Mouse (Mus musculus): ENCODE data around the gene Zfp444. TPM values are rescaled to one million over a fixed set of nuclear protein-coding genes. Genes with fewer than 3 reads are reported as not detected.
A peak's percentile ranks its signal among the peaks of the same experiment; 100 is the strongest.
"Not testable (repeated sequence)": the region's sequence is repeated elsewhere in the genome, so short reads cannot be mapped to it uniquely, and the experiment has no call there.

The Zfp444 gene
- total and polyA plus RNA-seq, 3 experiments, result 10.9 to 12.7 (median 11.0) TPM

DNA sequence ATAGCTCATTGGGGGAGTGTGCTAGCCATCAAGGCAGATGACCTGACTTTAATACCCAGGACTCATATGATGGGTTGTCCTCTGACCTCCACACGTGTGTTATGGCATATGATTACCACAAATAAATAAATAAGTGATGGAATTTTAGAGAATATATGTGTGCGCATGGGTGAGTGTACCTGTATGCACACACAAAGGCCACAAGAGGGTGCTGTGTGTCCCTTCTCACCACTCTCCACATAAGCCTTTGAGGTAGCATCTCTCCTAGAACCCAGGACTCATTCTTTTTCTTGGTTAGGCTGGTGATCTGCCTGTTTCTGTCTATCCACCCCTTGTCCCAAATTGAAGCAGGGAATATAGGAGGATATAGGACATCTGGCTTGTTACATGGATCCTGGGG, 23.8 kb downstream of the Zfp444 start:
- Histone ChIP-seq H3K79me2 (replicated peaks; ENCODE audit: control insufficient read depth, insufficient read depth, low read length) (no peaks in the 10 kb centered on the region), H3K27me3 (ENCODE audit: control insufficient read depth, insufficient read depth, low read length) (no peaks in the 10 kb centered on the region), H3K27ac (no peak overlapping the region), H3K36me3 (ENCODE audit: control insufficient read depth, insufficient read depth, low read length) (no peaks in the 10 kb centered on the region), H3K9ac (ENCODE audit: low read depth, low read length) (no peak overlapping the region), H3K4me3 (no peak overlapping the region), H3K4me1 (ENCODE audit: control insufficient read depth, insufficient read depth, low read length) (no peaks in the 10 kb centered on the region)
- intact Hi-C loops (cut with DNase I), result no loop called here
- DNase-seq, result no peak
- WGBS, result 47% methylated on average over 2 of the region's 2 CpGs
- TF ChIP-seq POLR2A (IDR thresholded peaks at IDR 0.05; ENCODE audit: insufficient read depth, low read depth, low read length), result no peak
- no peak for TF ChIP-seq EP300 (IDR thresholded peaks at IDR 0.05; ENCODE audit: insufficient read depth, low read depth, low read length)
- TF ChIP-seq CTCF (IDR thresholded peaks at IDR 0.05), result peak; percentile 37

DNA sequence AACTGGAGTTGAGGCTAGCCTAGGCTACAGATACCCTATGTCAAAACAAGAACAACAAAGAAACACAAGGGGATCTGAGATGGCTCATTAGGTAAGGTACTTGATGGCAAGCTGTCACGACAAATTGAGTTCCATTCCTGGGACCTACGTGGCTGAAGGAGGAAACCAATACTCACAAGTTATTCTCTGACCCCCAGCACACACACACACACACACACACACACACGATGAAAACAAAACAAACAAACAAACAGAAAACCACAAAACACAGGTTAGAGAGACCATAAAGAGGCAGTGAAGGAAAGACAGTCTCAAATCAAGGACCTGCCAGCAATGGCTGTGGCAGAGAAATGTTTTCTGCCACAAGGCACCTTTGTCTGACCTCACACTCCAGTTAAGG, 24.8 kb downstream of the Zfp444 start, which contains the start of gene Galp:
Gene Galp, plus strand, starts transcription at position 301 of the 400 bp plus-strand sequence.
- no peaks in the 10 kb centered on the region for H3K27me3 ChIP-seq (ENCODE audit: control insufficient read depth, insufficient read depth, low read length)
- WGBS, result 51% methylated on average over 3 of the region's 3 CpGs
- DNase-seq, result no peak
- H3K4me3 ChIP-seq, result no peak within 1 kb of the TSS
- intact Hi-C loops (cut with DNase I), result no loop called here
- no peak within 1 kb of the TSS for H3K27ac ChIP-seq
- no peaks in the 10 kb centered on the region for H3K4me1 ChIP-seq (ENCODE audit: control insufficient read depth, insufficient read depth, low read length)
- TF ChIP-seq CTCF (IDR thresholded peaks at IDR 0.05), result no peak
- TF ChIP-seq POLR2A (IDR thresholded peaks at IDR 0.05; ENCODE audit: insufficient read depth, low read depth, low read length), result no peak
- no peak for TF ChIP-seq EP300 (IDR thresholded peaks at IDR 0.05; ENCODE audit: insufficient read depth, low read depth, low read length)
- H3K79me2 ChIP-seq (replicated peaks; ENCODE audit: control insufficient read depth, insufficient read depth, low read length), result no peaks in the 10 kb centered on the region
- no peak within 1 kb of the TSS for H3K9ac ChIP-seq (ENCODE audit: low read depth, low read length)
- H3K36me3 ChIP-seq (ENCODE audit: control insufficient read depth, insufficient read depth, low read length), result no peaks in the 10 kb centered on the region

DNA sequence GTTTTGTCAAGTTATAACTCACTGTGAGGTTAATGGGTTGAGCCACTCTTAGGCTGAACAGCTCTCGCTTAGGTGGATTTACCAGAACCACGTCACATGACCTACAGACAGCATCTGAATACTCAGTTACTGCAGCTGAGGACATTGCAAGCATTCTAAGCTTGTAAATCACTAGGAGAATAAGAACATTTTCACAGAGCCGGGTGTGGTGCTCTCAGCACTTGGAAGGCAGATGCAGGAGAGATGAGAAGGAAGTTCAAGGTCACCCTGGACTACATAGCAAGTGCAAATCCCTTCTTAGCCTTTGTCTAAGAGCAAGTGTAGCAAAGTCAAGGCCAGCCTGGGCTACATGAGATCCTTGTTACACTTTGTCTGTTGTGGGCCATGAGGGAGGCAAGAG, 32.2 kb downstream of the Zfp444 start:
- Histone ChIP-seq H3K36me3 (ENCODE audit: control insufficient read depth, insufficient read depth, low read length) (no peaks in the 10 kb centered on the region), H3K79me2 (replicated peaks; ENCODE audit: control insufficient read depth, insufficient read depth, low read length) (no peaks in the 10 kb centered on the region), H3K27me3 (ENCODE audit: control insufficient read depth, insufficient read depth, low read length) (no peaks in the 10 kb centered on the region), H3K9ac (ENCODE audit: low read depth, low read length) (no peak overlapping the region), H3K4me1 (ENCODE audit: control insufficient read depth, insufficient read depth, low read length) (no peaks in the 10 kb centered on the region), H3K4me3 (no peak overlapping the region), H3K27ac (no peak overlapping the region)
- 68% methylated on average over 3 of the region's 3 CpGs for WGBS
- no peak for TF ChIP-seq POLR2A (IDR thresholded peaks at IDR 0.05; ENCODE audit: insufficient read depth, low read depth, low read length)
- no peak for TF ChIP-seq CTCF (IDR thresholded peaks at IDR 0.05)
- no peak for TF ChIP-seq EP300 (IDR thresholded peaks at IDR 0.05; ENCODE audit: insufficient read depth, low read depth, low read length)
- DNase-seq, result no peak
- intact Hi-C loops (cut with DNase I), result no loop called here

DNA sequence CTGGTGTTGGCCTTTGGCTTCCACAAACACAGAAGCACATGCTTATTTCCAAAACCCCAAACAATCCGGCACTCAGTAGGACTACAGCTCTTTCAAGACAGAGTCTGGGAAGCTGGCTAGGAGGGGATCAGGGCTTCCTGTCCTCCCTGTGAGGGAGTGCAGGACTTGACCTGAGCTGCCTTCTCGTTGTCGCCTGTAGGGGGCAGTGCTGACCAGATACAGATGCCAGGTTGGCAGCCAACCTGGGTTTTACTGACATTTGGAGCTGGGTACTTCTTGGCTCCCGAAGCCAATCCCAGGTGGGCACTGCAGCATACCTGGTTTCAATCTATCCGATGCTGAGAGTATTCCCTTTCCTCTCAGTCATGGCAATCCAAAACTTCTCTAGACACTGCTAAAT, 41.1 kb downstream of the Zfp444 start:
- Histone ChIP-seq H3K27ac (no peak overlapping the region), H3K27me3 (ENCODE audit: control insufficient read depth, insufficient read depth, low read length) (no peaks in the 10 kb centered on the region), H3K4me3 (no peak overlapping the region), H3K36me3 (ENCODE audit: control insufficient read depth, insufficient read depth, low read length) (no peaks in the 10 kb centered on the region), H3K79me2 (replicated peaks; ENCODE audit: control insufficient read depth, insufficient read depth, low read length) (no peaks in the 10 kb centered on the region), H3K4me1 (ENCODE audit: control insufficient read depth, insufficient read depth, low read length) (no peaks in the 10 kb centered on the region), H3K9ac (ENCODE audit: low read depth, low read length) (no peak overlapping the region)
- TF ChIP-seq EP300 (IDR thresholded peaks at IDR 0.05; ENCODE audit: insufficient read depth, low read depth, low read length) (no peak), CTCF (IDR thresholded peaks at IDR 0.05) (peak; percentile 68)
- 37% methylated on average over 5 of the region's 5 CpGs for WGBS
- peak in 1 of 2 experiments; percentile 30 for DNase-seq
- intact Hi-C loops (cut with DNase I), result no loop called here

DNA sequence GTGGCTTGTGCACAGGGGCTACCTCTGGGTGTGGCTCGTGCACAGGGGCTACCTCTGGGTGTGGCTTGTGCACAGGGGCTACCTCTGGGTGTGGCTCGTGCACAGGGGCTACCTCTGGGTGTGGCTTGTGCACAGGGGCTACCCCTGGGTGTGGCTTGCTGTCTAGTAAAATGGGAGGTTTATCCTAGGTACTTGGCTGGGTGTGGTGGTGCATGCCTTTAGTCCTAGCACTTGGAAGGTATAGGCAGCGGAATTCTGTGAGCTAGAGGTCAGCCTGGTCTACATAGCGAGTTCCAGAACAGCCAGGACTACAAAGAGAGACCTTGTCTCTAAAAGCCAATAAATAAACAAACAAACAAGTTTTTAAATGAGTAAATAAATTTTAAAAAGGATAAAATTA, 42.7 kb downstream of the Zfp444 start:
- H3K79me2 ChIP-seq (replicated peaks; ENCODE audit: control insufficient read depth, insufficient read depth, low read length); H3K27me3 ChIP-seq (ENCODE audit: control insufficient read depth, insufficient read depth, low read length); intact Hi-C loops (cut with DNase I); DNase-seq; H3K4me3 ChIP-seq; H3K4me1 ChIP-seq (ENCODE audit: control insufficient read depth, insufficient read depth, low read length); H3K36me3 ChIP-seq (ENCODE audit: control insufficient read depth, insufficient read depth, low read length); H3K27ac ChIP-seq; H3K9ac ChIP-seq (ENCODE audit: low read depth, low read length): not testable (repeated sequence)
- 61% methylated on average over 4 of the region's 4 CpGs for WGBS

DNA sequence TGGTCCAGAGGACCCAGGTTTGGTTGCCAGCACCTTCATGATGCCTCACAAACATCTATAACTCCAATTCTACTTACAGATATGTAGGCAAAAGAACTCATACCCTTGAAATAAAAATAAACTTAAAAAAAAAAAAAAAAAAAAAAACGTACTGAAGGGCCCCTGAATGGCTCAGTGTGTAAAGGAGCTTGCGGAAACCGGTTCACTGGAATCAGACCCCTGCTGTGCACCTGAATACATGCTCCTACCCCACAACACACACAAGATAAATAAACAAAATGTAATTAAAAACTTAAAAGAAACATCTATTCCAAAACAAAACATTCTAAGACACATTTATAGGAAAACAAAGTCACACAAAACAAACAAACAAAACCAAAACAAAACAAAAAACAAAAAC, 48.1 kb downstream of the Zfp444 start:
- WGBS, result 51% methylated on average over 3 of the region's 3 CpGs

More for the DNA sequence above, 48.1 kb downstream of the Zfp444 start:
- Histone ChIP-seq H3K79me2 (replicated peaks; ENCODE audit: control insufficient read depth, insufficient read depth, low read length) (no peaks in the 10 kb centered on the region), H3K27ac (no peak overlapping the region), H3K4me3 (no peak overlapping the region), H3K4me1 (ENCODE audit: control insufficient read depth, insufficient read depth, low read length) (no peaks in the 10 kb centered on the region), H3K9ac (ENCODE audit: low read depth, low read length) (no peak overlapping the region), H3K36me3 (ENCODE audit: control insufficient read depth, insufficient read depth, low read length) (no peaks in the 10 kb centered on the region), H3K27me3 (ENCODE audit: control insufficient read depth, insufficient read depth, low read length) (no peaks in the 10 kb centered on the region)
- TF ChIP-seq POLR2A (IDR thresholded peaks at IDR 0.05; ENCODE audit: insufficient read depth, low read depth, low read length) (no peak), EP300 (IDR thresholded peaks at IDR 0.05; ENCODE audit: insufficient read depth, low read depth, low read length) (no peak)
- no peak for DNase-seq
- intact Hi-C loops (cut with DNase I), result no loop called here

Data from heart, adult 2 months (tissue).